Mouse (Mus musculus): Measurements from ENCODE around the gene Kif17. TPM values are rescaled to one million over a fixed set of nuclear protein-coding genes. Genes with fewer than 3 reads are reported as not detected.

Kif17 gene
- polyA plus RNA-seq, 1 experiment from 2014 or later: 0.44 TPM

DNA sequence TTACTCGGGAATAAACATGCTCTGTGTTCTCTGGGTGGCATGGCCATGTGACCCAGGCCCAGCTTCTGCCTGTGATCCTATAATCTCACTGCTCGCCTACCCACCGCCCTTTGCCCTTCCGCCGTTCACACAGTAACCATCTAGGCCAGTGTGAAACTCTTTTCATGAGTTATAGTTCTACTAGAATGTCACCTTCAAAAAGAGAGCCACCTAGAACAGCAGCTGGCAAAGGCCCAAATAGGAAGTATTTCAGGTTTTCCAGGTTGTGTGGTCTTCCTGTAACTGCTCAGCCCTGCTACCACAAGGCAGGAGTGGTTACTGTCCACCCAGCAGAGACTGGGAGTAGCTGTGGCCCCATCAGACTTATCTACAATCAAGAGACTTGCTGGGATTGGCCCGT, 92.5 kb downstream of the Kif17 start:
- H3K9me3 ChIP-seq (replicated peaks; ENCODE audit: control insufficient read depth, low read length): no peaks in the 10 kb centered on the region
- no peak overlapping the region for H3K9ac ChIP-seq (ENCODE audit: low read depth, low read length)
- H3K4me2 ChIP-seq: 0 out of 2 replicates have a peak overlapping the region, but pooled peaks have one; percentile 11
- H3K4me3 ChIP-seq (ENCODE audit: low read depth, low read length): no peak overlapping the region
- no peaks in the 10 kb centered on the region for H3K36me3 ChIP-seq (ENCODE audit: control insufficient read depth, insufficient read depth, low read length)
- H3K27me3 ChIP-seq (ENCODE audit: control insufficient read depth, insufficient read depth, low read length): no peaks in the 10 kb centered on the region; the same call in 1 of the 2 replicates
- peaks cover 9% of the 10 kb centered on the region for H3K4me1 ChIP-seq (ENCODE audit: control insufficient read depth, insufficient read depth, low read length)
- H3K27ac ChIP-seq (ENCODE audit: low read depth, low read length): peak overlapping the region; percentile 67
- WGBS (ENCODE audit: insufficient replicate concordance): 70% methylated on average over 6 of the region's 6 CpGs
- ATAC-seq (replicated peaks; ENCODE audit: insufficient number of reproducible peaks, low FRiP score, low TSS enrichment): no peak

DNA sequence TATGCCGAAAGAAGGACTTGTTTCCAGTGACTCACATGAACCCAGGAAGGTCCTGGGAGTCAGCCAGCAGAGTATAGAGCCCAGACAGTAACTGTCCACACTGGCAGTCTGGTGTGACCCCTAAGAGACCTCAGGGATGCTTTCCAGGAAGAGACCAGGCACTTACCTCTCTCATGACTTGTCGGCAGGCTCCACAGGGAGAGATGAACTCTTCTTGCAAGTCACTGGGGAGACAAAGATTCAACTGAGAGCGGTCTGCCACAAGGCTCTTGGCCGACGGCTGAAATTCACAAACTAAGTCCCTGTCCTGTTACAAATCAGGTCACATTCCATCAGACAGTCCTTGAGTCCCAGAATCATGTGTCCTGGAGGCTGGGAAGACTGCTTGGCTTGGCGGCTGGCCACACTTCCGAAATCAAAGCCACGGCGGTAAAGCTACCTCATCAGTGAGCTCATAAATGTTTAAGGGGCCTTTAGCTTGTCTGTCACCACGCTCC, 93.2 kb downstream of the Kif17 start:
- ATAC-seq (replicated peaks; ENCODE audit: insufficient number of reproducible peaks, low FRiP score, low TSS enrichment): no peak

DNA sequence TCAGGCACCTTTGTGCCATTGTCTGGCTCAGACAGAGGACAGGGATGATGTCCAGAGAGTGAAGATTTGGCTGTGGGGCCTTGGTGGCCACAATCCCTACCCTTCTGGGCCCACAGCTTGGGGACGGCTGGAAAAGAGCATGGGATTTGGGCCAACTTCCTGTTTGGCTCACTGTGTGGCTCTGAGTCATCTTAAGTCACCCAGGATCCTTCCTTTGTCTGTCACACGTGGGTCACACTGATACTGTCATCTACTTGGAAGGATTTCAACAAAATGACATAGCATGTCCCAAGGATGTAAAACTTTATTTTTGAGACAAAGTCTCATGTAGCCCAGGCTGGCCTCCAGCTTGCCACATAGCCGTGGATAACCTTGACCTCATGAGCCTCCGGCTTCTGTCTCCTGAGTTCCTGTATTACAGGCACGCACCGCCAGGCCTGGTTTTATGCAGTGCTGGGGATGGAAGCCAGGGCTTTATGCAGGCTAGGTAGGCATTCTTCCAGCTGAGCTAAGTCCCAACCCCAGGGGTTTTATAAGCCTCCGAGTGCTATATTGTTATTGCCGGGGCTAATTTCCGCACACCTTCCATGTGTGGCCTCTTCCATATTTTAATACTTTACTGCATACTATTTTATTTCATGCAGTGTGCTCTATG, 94.8 kb downstream of the Kif17 start:
- H3K36me3 ChIP-seq (ENCODE audit: control insufficient read depth, insufficient read depth, low read length): no peaks in the 10 kb centered on the region
- peaks cover 9% of the 10 kb centered on the region for H3K4me1 ChIP-seq (ENCODE audit: control insufficient read depth, insufficient read depth, low read length)
- H3K4me3 ChIP-seq (ENCODE audit: low read depth, low read length): no peak overlapping the region
- H3K9me3 ChIP-seq (replicated peaks; ENCODE audit: control insufficient read depth, low read length): no peaks in the 10 kb centered on the region
- 77% methylated on average over 9 of the region's 9 CpGs for WGBS (ENCODE audit: insufficient replicate concordance)
- no peaks in the 10 kb centered on the region; the same call in 1 of the 2 replicates for H3K27me3 ChIP-seq (ENCODE audit: control insufficient read depth, insufficient read depth, low read length)
- H3K27ac ChIP-seq (ENCODE audit: low read depth, low read length): no peak overlapping the region
- no peak overlapping the region for H3K9ac ChIP-seq (ENCODE audit: low read depth, low read length)
- H3K4me2 ChIP-seq: no peak overlapping the region
- ATAC-seq (replicated peaks; ENCODE audit: insufficient number of reproducible peaks, low FRiP score, low TSS enrichment): no peak

More for the DNA sequence above, 93.2 kb downstream of the Kif17 start:
- H3K9ac ChIP-seq (ENCODE audit: low read depth, low read length): peak overlapping the region; percentile 13; the same call in 1 of the 2 replicates
- 48% methylated on average over 10 of the region's 10 CpGs for WGBS (ENCODE audit: insufficient replicate concordance)
- H3K4me3 ChIP-seq (ENCODE audit: low read depth, low read length): no peak overlapping the region
- H3K27ac ChIP-seq (ENCODE audit: low read depth, low read length): peak overlapping the region; percentile 67
- peaks cover 9% of the 10 kb centered on the region for H3K4me1 ChIP-seq (ENCODE audit: control insufficient read depth, insufficient read depth, low read length)
- no peaks in the 10 kb centered on the region for H3K9me3 ChIP-seq (replicated peaks; ENCODE audit: control insufficient read depth, low read length)
- no peaks in the 10 kb centered on the region; the same call in 1 of the 2 replicates for H3K27me3 ChIP-seq (ENCODE audit: control insufficient read depth, insufficient read depth, low read length)
- H3K4me2 ChIP-seq: 0 out of 2 replicates have a peak overlapping the region, but pooled peaks have one; percentile 11
- no peaks in the 10 kb centered on the region for H3K36me3 ChIP-seq (ENCODE audit: control insufficient read depth, insufficient read depth, low read length)

DNA sequence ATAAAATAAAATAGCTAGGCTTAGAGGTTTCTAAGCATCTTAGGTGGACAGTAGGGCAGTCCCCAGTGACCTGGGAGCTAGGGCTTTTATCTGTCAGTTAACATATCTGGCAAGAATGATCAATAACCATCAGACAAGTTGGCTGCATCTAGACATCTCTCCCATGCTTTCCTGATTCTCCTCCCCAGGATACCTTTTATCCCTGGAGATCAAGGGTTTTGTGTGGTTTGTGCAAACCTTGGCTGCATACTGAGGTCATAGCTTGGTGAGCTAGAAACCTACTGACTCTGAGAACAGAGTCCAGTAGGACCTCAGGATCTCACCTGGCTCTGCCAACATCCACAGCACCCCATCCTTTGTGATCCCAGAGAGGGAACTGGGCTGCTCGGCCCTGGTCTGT, 97.0 kb downstream of the Kif17 start:
- Histone ChIP-seq H3K4me3 (ENCODE audit: low read depth, low read length) (no peak overlapping the region), H3K27me3 (ENCODE audit: control insufficient read depth, insufficient read depth, low read length) (no peaks in the 10 kb centered on the region), H3K9ac (ENCODE audit: low read depth, low read length) (no peak overlapping the region), H3K27ac (ENCODE audit: low read depth, low read length) (no peak overlapping the region), H3K36me3 (ENCODE audit: control insufficient read depth, insufficient read depth, low read length) (no peaks in the 10 kb centered on the region), H3K4me2 (no peak overlapping the region), H3K4me1 (ENCODE audit: control insufficient read depth, insufficient read depth, low read length) (peaks cover 9% of the 10 kb centered on the region), H3K9me3 (replicated peaks; ENCODE audit: control insufficient read depth, low read length) (no peaks in the 10 kb centered on the region)
- WGBS (ENCODE audit: insufficient replicate concordance): 59% methylated on average over 1 of the region's 1 CpGs
- ATAC-seq (replicated peaks; ENCODE audit: insufficient number of reproducible peaks, low FRiP score, low TSS enrichment): no peak

DNA sequence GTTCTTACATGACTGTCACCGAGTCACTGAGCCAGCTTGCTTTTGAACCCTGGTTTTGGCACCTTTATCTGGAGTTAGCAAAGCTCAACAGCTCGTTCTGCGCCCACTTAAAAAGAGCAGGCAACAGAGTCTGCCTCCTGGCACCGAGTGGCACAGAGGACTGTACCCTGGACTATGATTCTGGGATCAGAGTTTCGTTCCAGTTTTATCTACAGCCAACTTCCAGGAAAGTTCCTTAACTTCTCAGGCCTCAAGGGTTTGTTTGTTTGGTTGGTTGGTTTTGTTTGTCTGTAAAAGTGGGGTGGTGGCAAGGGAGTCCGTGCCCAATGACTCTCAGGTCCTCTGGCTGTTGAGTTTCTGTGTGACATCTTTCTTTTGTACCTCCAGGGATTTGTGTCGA, 98.5 kb downstream of the Kif17 start:
- Histone ChIP-seq H3K4me3 (ENCODE audit: low read depth, low read length) (no peak overlapping the region), H3K36me3 (ENCODE audit: control insufficient read depth, insufficient read depth, low read length) (no peaks in the 10 kb centered on the region), H3K9ac (ENCODE audit: low read depth, low read length) (no peak overlapping the region), H3K27me3 (ENCODE audit: control insufficient read depth, insufficient read depth, low read length) (no peaks in the 10 kb centered on the region), H3K4me2 (no peak overlapping the region), H3K4me1 (ENCODE audit: control insufficient read depth, insufficient read depth, low read length) (no peaks in the 10 kb centered on the region), H3K9me3 (replicated peaks; ENCODE audit: control insufficient read depth, low read length) (no peaks in the 10 kb centered on the region), H3K27ac (ENCODE audit: low read depth, low read length) (no peak overlapping the region)
- ATAC-seq (replicated peaks; ENCODE audit: insufficient number of reproducible peaks, low FRiP score, low TSS enrichment): no peak
- WGBS (ENCODE audit: insufficient replicate concordance): 68% methylated on average over 7 of the region's 7 CpGs

Small RNA genes within 50 kb of the gene (microRNA-seq; reads per million reads assigned to microRNA genes)
- gene Gm27646 (ENCODE audit: borderline number of aligned reads) (0.68 reads per million, percentile 4 among the genes with 10 or more reads in this experiment), gene Mir7019 (ENCODE audit: borderline number of aligned reads) (0.47 reads per million)

Other genes starting within 250 kb of the Kif17 start
- gene Hp1bp3, start 34.1 kb upstream of the Kif17 start, polyA plus RNA-seq (2014; fragmentation: Nextera tagmentation; extraction: Ambion mirVana): 105 and 107 TPM in 2 replicates
- gene Sh2d5, start within 50 bp of the Kif17 start, polyA plus RNA-seq (2014; fragmentation: Nextera tagmentation; extraction: Ambion mirVana): 0.24 and 0.31 TPM in 2 replicates
- gene Ddost, start 54.3 kb downstream of the Kif17 start, polyA plus RNA-seq (2014; fragmentation: Nextera tagmentation; extraction: Ambion mirVana): 269 and 310 TPM in 2 replicates
- gene Pink1, start 75.9 kb downstream of the Kif17 start, polyA plus RNA-seq (2014; fragmentation: Nextera tagmentation; extraction: Ambion mirVana): 22.9 and 30.9 TPM in 2 replicates
- gene Cda, start 117.6 kb downstream of the Kif17 start, polyA plus RNA-seq (2014; fragmentation: Nextera tagmentation; extraction: Ambion mirVana): 6.9 and 7.6 TPM in 2 replicates
- 0.07 TPM in 1 of 2 replicates, not detected in the other for gene Fam43b, start 146.1 kb downstream of the Kif17 start, polyA plus RNA-seq (2014; fragmentation: Nextera tagmentation; extraction: Ambion mirVana)
- 16.1 and 18.2 TPM in 2 replicates for gene Mul1, start 184.2 kb downstream of the Kif17 start, polyA plus RNA-seq (2014; fragmentation: Nextera tagmentation; extraction: Ambion mirVana)
- 1.2 and 1.4 TPM in 2 replicates for gene Camk2n1, start 203.9 kb downstream of the Kif17 start, polyA plus RNA-seq (2014; fragmentation: Nextera tagmentation; extraction: Ambion mirVana)